Mouse (Mus musculus) Patski (cell line): ENCODE results near the gene Gm17542. TPM values are rescaled to one million over a fixed set of nuclear protein-coding genes. Genes with fewer than 3 reads are reported as not detected.

ENCODE experiments used
- ATAC-seq: fragments of 100-300 bp; one replicate; pipeline ENCODE4 v1.8.0; 2021
- CTCF ChIA-PET: fragments of 350-600 bp; sonication (Branson Sonifier 250); formaldehyde crosslinking; loops from one replicate; lab custom pipeline; 2022; ENCODE audit warnings: inconsistent platforms; lab: Charles Lee
- POLR2A ChIA-PET: fragments of 350-600 bp; sonication (Branson Sonifier 250); formaldehyde crosslinking; loops from one replicate; lab custom pipeline; 2022; ENCODE audit warnings: antibody characterized with exemption, inconsistent platforms; lab: Charles Lee
- DNase-seq: peaks from one replicate; pipeline ENCODE4 v3.0.0-alpha.2; 2011; ENCODE audit warnings: low read depth, low spot score
- H3K27me3 ChIP-seq: fragments of 371-371 bp; one replicate; pipeline ENCODE4 v1.5.1; 2021
- CTCF ChIP-seq: fragments of 100-300 bp; IDR thresholded peaks from one replicate; pipeline ENCODE4 v1.5.1; 2021
- in situ Hi-C: fragments of 300-500 bp; cut with MboI; formaldehyde crosslinking; loops from 3 replicates; pipeline ENCODE4 v1.11.1; 2018; ENCODE audit warnings: low pct_unique_long_range_greater_than_20kb, mixed read lengths
- polyA plus RNA-seq: library from polyadenylated mRNA; unstranded; gene quantifications from one replicate; pipeline ENCODE4 v1.2.3, GENCODE M21; 2021

The Gm17542 gene
- polyA plus RNA-seq, 1 experiment from 2014 or later, result not detected

DNA sequence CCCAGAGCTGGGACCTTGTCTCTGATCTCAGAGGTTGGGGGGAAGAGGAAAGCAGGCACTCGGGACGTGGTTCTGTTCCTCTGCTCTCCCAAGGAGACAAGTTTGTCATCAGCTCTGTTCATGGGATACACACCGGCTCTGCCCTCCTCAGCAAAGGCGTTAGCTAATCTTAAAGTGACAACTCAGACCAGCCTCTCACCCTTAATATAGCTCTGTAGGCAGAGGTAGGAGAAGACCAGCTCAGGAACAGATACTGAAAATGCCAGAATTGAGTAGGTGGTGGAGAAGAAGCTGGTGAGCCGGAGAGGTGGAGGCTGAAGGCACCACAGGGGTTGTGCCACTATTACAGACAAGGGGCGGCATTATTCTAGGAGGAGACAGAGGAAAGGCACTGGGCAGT lies 38.7 kb downstream of the Gm17542 start:
- DNase-seq (no peak), ATAC-seq (no peak)
- no peak for TF ChIP-seq CTCF
- H3K27me3 ChIP-seq, result peaks cover 30% of the 10 kb centered on the region
- POLR2A ChIA-PET, result no interaction called here
- in situ Hi-C loops, result loop anchor here (5.0 to 25.0 kb wide), 2 partner anchors 122 to 1242 kb away; no protein-coding TSS in a partner anchor
- CTCF ChIA-PET, result no interaction called here

- POLR2A ChIA-PET, result no interaction called here
- DNase-seq (no peak), ATAC-seq (peak; percentile 91)
- H3K27me3 ChIP-seq, result peaks cover 20% of the 10 kb centered on the region
- CTCF ChIA-PET, result interaction anchor here (0.7 to 1.8 kb wide), 4 partner anchors 45 to 117 kb away, joined by 3 to 6 read pairs (median 3); no protein-coding TSS in a partner anchor
- in situ Hi-C loops, result loop anchor here (5.0 to 25.0 kb wide), 2 partner anchors 118 to 1238 kb away; no protein-coding TSS in a partner anchor
- TF ChIP-seq CTCF, result peak; percentile 99
Measured at GRCm38 (mm10) chr10:58675533-58675932, 42.5 kb downstream of the Gm17542 start, which contains the start of gene Edar. TSS of gene Edar (minus strand) at chr10:58675654.

- ATAC-seq, result no peak
- H3K27me3 ChIP-seq, result peaks cover 16% of the 10 kb centered on the region
- peak; percentile 80 for TF ChIP-seq CTCF
- POLR2A ChIA-PET, result no interaction called here
- CTCF ChIA-PET, result interaction anchor here (0.9 to 2.1 kb wide), 14 partner anchors 9 to 321 kb away, joined by 3 to 11 read pairs (median 4); no protein-coding TSS in a partner anchor
- DNase-seq, result no peak
- in situ Hi-C loops, result no loop called here
Measured at GRCm38 (mm10) chr10:58673278-58674061, 44.5 kb downstream of the Gm17542 start.

DNA sequence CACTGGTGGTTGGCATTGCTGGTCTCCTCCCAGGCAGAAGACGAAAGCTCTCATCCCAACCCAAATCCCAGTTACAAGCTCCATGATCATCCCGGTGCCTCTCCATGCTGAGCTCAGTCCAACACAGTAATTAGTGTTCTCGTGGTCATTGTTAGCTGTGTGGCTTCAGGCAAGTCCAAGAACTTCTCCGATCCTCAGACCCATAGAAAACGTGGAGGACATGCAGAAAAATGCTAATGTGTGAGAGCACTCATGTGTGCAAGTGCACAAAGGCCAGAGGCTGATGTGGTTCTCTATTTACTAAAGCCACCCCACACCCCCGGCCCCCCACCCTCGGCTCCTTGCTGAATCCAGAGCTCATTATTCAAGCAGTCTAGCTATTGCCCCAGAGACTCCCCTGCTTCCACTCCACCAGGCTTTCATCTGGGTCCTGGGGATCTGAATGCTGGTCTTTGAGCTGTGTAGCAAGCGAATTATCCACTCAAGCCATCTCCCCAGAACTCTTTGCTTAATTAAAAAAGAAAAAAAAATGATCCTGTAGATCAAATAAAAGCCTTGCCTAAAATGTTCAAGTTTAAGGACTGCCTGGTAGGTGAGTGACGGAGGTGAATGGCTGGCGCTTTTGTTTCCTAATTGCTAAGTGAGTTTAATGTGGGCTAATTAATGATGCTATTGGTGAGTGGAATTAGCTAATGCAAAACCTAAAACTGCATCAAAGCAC lies 45.3 kb downstream of the Gm17542 start:
- H3K27me3 ChIP-seq, result peaks cover 10% of the 10 kb centered on the region
- POLR2A ChIA-PET, result interaction anchor here (0.7 kb wide), 1 partner anchor 9 kb away, joined by 3 read pairs; no protein-coding TSS in a partner anchor
- DNase-seq (no peak), ATAC-seq (no peak)
- in situ Hi-C loops, result no loop called here
- no peak for TF ChIP-seq CTCF
- CTCF ChIA-PET, result interaction anchor here (1.0 to 2.1 kb wide), 15 partner anchors 8 to 322 kb away, joined by 3 to 11 read pairs (median 3); no protein-coding TSS in a partner anchor

GRCm38 (mm10) chr10:58663868-58664267 lies 54.1 kb downstream of the Gm17542 start:
- DNase-seq (no peak), ATAC-seq (peak; percentile 83)
- TF ChIP-seq CTCF, result no peak
- ChIA-PET POLR2A (interaction anchor here (0.9 kb wide), 1 partner anchor 8 kb away, joined by 3 read pairs; no protein-coding TSS in a partner anchor), CTCF (no interaction called here)
- no peaks in the 10 kb centered on the region for H3K27me3 ChIP-seq
- in situ Hi-C loops, result no loop called here

Other genes starting within 250 kb of the Gm17542 start
- gene Ccdc138, start 220.3 kb downstream of the Gm17542 start, polyA plus RNA-seq, result 5.0 TPM
- 0.45 TPM for gene Edar, start 42.6 kb downstream of the Gm17542 start, polyA plus RNA-seq
- gene Sh3rf3, start 95.1 kb upstream of the Gm17542 start, polyA plus RNA-seq, result 1.7 TPM